8 mouse cellular contexts compared by ENCODE assay signal in the genomic region with DNA sequence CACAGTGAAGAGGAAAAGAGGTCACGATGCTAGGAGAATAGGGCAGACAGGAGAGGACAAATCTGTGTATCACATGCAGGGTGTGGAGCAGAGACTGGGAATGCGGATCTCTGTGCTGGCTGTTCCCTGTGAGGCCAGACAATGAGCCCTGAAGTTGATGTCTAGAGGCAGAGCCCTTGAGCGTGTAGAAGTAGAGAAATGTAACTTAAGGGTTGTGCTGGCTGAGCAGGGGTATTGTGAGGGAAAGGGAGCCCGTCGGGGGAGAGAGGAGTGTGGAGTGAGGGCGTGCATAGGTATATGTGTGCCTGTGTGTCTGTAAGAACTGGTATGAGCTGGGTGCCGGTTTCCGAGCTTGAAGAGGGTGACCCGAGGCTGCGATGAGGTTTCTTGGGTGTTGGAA. TPM values are rescaled to one million over a fixed set of nuclear protein-coding genes. Genes with fewer than 3 reads are reported as not detected.
A peak's percentile ranks its signal among the peaks of the same experiment; 100 is the strongest.
DNase-seq lines count a peak whose midpoint lies in the region; ATAC-seq and TF ChIP-seq lines count a peak whose summit lies in the region.

No protein-coding gene starts in this region.

- peak overlapping the region; percentile 53 for H3K4me3 ChIP-seq in kidney, embryonic 15.5 days (replicated peaks)
- peak overlapping the region; percentile 51 for H3K4me3 ChIP-seq in liver, embryonic 12.5 days
- H3K4me3 ChIP-seq in small intestine, adult 2 months (ENCODE audit: low read depth, low read length): peak overlapping the region; percentile 61

- peak overlapping the region; percentile 78 for H3K27ac ChIP-seq in kidney, embryonic 15.5 days
- H3K27ac ChIP-seq in liver, embryonic 12.5 days: peak overlapping the region; percentile 2; the same call in 1 of the 2 replicates
- H3K27ac ChIP-seq in small intestine, adult 2 months (ENCODE audit: insufficient read depth, low read depth, low read length): no peak overlapping the region

- H3K27me3 ChIP-seq in kidney, embryonic 15.5 days: no peaks in the 10 kb centered on the region
- no peaks in the 10 kb centered on the region for H3K27me3 ChIP-seq in liver, embryonic 12.5 days (replicated peaks)
- H3K27me3 ChIP-seq in small intestine, adult 2 months (ENCODE audit: control insufficient read depth, insufficient read depth, low read length): no peaks in the 10 kb centered on the region

- peak overlapping the region; percentile 67 for H3K4me2 ChIP-seq in kidney, embryonic 15.5 days
- H3K4me2 ChIP-seq in liver, embryonic 12.5 days: peak overlapping the region; percentile 82

- no peak for DNase-seq in kidney, postnatal 10 days
- peak; percentile 6 to 14 for DNase-seq in urinary bladder, postnatal 36 days (ENCODE audit: low spot score in 2 of 2)
- no peak for DNase-seq in urinary bladder, postnatal 4 days (ENCODE audit: low spot score in 2 of 2)
- peak; percentile 35 to 40 for DNase-seq in frontal cortex, postnatal 25 days (ENCODE audit: low spot score in 2 of 2)
- DNase-seq in retina, embryonic 14.5 days (ENCODE audit: low spot score): no peak

- peaks cover 13% of the 10 kb centered on the region for H3K4me1 ChIP-seq in kidney, embryonic 15.5 days
- H3K4me1 ChIP-seq in liver, embryonic 12.5 days: peaks cover 32% of the 10 kb centered on the region
- peaks cover 7% of the 10 kb centered on the region for H3K4me1 ChIP-seq in small intestine, adult 2 months (ENCODE audit: control insufficient read depth, insufficient read depth, insufficient read length, low read length)

- 10% methylated on average over 10 of the region's 10 CpGs for WGBS in kidney, embryonic 15.5 days
- 14% methylated on average over 10 of the region's 10 CpGs for WGBS in liver, embryonic 12.5 days (ENCODE audit: insufficient replicate concordance)
- 10% methylated on average over 10 of the region's 10 CpGs for WGBS in small intestine, adult 2 months

- H3K9me3 ChIP-seq in kidney, embryonic 15.5 days (replicated peaks): no peaks in the 10 kb centered on the region
- H3K9me3 ChIP-seq in liver, embryonic 12.5 days (replicated peaks): no peaks in the 10 kb centered on the region

- no peak for TF ChIP-seq CTCF in small intestine, adult 2 months (IDR thresholded peaks at IDR 0.05; ENCODE audit: extremely low read depth, insufficient read length, insufficient replicate concordance, low read depth, low read length)

- no peaks in the 10 kb centered on the region for H3K36me3 ChIP-seq in kidney, embryonic 15.5 days
- no peaks in the 10 kb centered on the region for H3K36me3 ChIP-seq in liver, embryonic 12.5 days
- H3K36me3 ChIP-seq in small intestine, adult 2 months (ENCODE audit: control insufficient read depth, insufficient read depth, low read length): no peaks in the 10 kb centered on the region

- peak; percentile 50 for ATAC-seq in kidney, embryonic 15.5 days (replicated peaks; ENCODE audit: low FRiP score)
- ATAC-seq in liver, embryonic 12.5 days: peak; percentile 27

- no peak for TF ChIP-seq POLR2A in small intestine, adult 2 months (IDR thresholded peaks at IDR 0.05; ENCODE audit: low read depth, low read length)

- peak overlapping the region; percentile 46 for H3K9ac ChIP-seq in kidney, embryonic 15.5 days
- H3K9ac ChIP-seq in liver, embryonic 12.5 days: peak overlapping the region; percentile 62

RNA-seq across cellular contexts. Expression of gene Klrb1c, which starts 13.5 kb away (rescaled TPM):
- 0.17 and 0.22 TPM in 2 replicates for polyA plus RNA-seq in kidney, embryonic 15.5 days (2015; fragmentation: Nextera tagmentation; extraction: Ambion mirVana)
- 0.10 TPM in 1 of 2 replicates, not detected in the other for polyA plus RNA-seq in liver, embryonic 12.5 days (2016; fragmentation: Nextera tagmentation; extraction: Ambion mirVana)
- not detected in 2 replicates for polyA plus RNA-seq in small intestine, adult 2 months (2012; rRNA removed)

RNA-seq across cellular contexts. Expression of gene Gm44511, which starts 23.6 kb away (rescaled TPM):
- not detected in 2 replicates for polyA plus RNA-seq in kidney, embryonic 15.5 days (2015; fragmentation: Nextera tagmentation; extraction: Ambion mirVana)
- polyA plus RNA-seq in liver, embryonic 12.5 days (2016; fragmentation: Nextera tagmentation; extraction: Ambion mirVana): not detected in 2 replicates
- 0.46 TPM in 1 of 2 replicates, not detected in the other for polyA plus RNA-seq in small intestine, adult 2 months (2012; rRNA removed)

RNA-seq across cellular contexts. Expression of gene Klrb1b, which starts 23.6 kb away (rescaled TPM):
- polyA plus RNA-seq in kidney, embryonic 15.5 days (2015; fragmentation: Nextera tagmentation; extraction: Ambion mirVana): 0.09 TPM in 1 of 2 replicates, not detected in the other
- polyA plus RNA-seq in liver, embryonic 12.5 days (2016; fragmentation: Nextera tagmentation; extraction: Ambion mirVana): not detected in 2 replicates
- polyA plus RNA-seq in small intestine, adult 2 months (2012; rRNA removed): 0.25 TPM in 1 of 2 replicates, not detected in the other

Comparison
In these comparisons a context has a peak if more than half of its experiments do, and no peak if none do; other contexts are left out.
1. DNase-seq: peak in urinary bladder, postnatal 36 days (2 of 2) and frontal cortex, postnatal 25 days (2 of 2); none in kidney, postnatal 10 days (single experiment), urinary bladder, postnatal 4 days (0 of 2) and retina, embryonic 14.5 days (single experiment).
2. Peak in every context shown above with its lines, with median percentiles within 50 percentile points of each other: H3K4me3 ChIP-seq.